Mouse (Mus musculus) cerebellum, postnatal 36 days (tissue): ENCODE data around the gene Lpar3.

Experiments
- DNase-seq, 2 experiments: peaks; one replicate each; pipeline ENCODE4 v3.0.0; 2021 to 2022; ENCODE audit warnings: mixed read lengths in 2 of 2

Gene Lpar3

DNA sequence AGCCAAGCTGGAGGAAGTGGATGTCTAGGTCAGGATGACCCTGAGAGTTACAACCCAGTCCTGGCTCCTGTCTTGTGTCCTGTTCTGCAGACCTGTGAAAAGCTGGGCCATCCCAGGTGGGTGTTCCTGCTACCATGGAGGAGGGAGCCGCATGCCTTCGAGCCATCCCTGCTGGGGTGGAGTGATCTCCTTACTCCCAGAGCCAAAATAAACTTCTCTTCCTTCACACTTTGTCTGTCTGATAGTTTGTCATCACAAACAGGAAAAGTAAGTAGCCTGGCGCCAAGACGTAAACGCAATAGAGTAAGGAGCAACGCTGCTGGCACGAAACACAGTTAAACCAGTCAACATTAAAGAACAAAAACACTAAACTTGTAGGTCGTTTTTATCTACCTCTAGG, 95.5 kb downstream of the Lpar3 start:
- no peak for DNase-seq

DNA sequence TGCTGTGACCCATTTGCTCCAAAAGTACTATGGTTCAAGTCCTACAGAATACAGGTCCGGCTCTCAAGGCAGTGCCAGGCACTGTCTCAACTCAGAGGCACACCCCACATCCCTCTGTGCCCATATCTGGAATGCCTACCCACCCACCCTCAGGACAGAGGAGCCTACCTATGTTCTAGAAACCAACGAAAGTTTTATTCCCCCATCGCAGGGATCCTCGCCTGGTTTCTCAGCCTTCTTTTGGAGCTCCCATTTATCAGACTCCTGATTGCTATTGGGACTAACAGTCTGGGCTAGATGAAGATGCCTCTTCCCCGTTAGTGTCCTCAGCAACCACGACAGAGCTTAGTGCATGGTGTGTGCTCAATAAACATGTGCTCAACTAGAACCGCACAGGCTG, 96.6 kb downstream of the Lpar3 start:
- DNase-seq, result no peak

DNA sequence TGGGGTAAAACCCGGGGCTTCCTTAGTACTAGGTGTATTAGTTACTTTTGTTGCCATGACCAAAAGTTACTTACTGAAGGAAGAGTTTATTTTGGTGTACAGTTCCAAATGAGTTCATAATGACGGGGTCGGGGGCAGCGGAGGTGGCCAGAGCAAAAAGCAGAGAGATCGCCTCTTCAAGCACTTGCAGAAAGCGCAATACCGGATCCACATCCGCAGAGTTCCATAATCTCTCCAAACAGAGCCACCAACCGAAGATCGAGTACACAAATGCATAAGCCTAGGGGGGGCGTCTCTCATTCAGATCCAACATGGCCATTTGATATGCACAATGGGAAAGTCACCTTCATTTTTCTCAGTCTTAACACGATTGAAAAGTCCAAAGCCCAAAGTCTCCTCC, 97.1 kb downstream of the Lpar3 start:
- DNase-seq, result no peak

DNA sequence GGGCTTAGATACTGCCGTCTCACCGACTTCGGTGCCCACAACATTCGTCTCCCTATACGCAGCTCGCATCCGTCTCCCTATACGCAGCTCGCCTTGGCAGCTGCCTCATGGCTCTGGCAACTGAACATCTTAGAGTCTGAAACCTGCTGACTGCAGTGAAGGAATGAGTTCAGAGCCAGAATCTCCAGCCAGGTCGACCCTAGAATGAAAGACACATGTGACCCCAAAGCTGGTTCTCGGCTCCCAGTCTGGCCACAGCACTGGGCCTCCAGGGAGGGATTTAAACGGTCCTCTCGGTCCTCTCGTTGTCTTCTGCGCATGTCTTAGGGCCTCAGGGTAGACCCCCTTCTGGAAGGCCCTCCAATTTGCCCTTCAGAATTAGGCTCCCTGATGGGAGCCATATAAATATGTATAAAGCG, 97.8 kb downstream of the Lpar3 start:
- no peak for DNase-seq

DNA sequence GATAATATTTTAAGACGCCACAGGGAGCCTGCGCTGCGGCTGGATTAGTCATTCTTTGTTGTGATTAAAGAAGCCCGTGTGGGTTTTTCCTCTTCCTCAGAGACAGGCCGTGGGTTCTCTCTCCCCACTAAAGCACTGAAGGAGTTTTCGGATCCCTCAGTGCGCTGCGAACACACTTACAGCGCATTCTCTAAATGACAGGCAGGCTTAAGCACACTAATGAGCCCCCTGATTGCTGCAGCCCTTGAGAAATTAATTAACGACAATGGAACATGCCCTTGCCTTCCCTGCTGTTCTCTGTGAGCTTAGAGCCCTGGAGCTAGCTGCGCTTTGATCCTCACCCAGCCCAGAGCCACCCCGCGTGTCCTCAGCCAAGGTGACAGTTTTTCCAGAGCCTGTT, 98.2 kb downstream of the Lpar3 start:
- DNase-seq, result no peak

DNA sequence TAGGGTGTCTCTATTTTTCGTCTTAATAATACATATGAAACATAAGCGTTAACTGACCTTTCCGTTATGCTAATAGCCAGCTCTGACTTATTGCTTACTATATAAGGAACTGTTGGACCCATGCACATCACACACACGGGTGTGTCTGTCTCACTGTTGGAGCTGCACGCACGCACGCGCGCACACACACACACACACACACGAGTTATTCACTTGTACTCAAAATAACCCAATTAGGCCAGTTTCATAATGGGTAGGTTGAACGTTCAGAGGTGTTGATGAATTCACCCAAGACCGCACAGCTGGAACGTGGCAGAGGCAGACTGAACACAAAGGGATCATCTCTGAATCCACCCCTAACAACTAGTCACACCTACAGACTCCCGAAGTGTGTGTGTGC, 98.7 kb downstream of the Lpar3 start:
- no peak for DNase-seq

DNA sequence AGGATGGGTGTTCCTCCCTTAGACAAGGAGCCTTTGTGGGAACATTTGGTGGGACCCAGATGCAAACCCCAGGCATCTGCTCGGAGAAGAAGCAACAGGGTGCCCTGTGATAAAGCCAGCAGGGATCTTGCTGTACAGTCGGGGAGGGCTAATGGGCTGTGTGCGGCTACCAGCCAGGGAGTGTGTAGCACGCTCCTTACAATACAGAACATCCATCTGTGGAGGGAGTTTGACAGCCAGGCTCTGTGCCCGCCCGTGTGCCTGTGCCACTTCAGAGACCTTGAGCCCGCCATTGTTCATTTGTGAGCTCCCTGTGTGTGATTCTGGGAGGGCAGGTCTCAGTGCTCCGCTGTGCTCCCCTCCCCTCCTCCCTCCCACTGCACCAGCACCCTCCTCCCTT, 104.2 kb downstream of the Lpar3 start:
- DNase-seq, result no peak

DNA sequence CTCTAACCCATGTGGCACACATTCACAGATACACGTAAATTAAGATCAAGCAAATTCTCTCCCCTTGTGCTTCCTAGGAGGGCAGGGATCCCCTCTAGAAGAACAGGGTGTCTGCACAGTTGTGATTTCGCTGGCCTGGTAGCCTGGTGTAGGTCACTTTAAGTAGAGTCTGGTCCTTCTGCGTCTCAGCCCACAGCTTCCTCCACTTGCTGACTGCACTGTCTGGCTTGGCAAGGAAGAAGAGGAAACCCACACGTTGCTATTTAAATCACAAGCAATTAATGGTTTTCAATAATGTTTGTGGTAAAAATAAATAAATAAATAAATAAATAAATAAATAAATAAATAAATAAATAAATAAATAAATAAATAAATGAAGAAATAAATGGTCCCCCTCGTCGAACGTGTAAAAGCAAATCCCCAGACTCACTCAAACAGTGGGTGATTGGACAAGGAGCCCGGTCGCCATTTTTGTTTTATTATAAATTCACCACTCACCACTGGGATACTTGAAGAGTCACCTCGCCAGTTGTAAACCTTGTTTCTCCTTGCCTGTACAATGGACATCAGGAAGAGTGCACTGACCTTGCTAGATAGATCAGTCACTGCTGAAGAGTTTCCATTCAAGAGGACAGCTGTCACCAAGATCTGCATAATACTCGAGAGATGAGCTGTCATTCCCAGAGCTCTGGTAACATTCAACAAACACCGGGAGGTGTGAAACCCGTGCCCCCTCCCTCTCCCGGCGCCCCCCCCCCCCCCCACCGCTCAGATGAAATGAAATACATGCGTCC, 106.2 kb downstream of the Lpar3 start:
- DNase-seq, result no peak

DNA sequence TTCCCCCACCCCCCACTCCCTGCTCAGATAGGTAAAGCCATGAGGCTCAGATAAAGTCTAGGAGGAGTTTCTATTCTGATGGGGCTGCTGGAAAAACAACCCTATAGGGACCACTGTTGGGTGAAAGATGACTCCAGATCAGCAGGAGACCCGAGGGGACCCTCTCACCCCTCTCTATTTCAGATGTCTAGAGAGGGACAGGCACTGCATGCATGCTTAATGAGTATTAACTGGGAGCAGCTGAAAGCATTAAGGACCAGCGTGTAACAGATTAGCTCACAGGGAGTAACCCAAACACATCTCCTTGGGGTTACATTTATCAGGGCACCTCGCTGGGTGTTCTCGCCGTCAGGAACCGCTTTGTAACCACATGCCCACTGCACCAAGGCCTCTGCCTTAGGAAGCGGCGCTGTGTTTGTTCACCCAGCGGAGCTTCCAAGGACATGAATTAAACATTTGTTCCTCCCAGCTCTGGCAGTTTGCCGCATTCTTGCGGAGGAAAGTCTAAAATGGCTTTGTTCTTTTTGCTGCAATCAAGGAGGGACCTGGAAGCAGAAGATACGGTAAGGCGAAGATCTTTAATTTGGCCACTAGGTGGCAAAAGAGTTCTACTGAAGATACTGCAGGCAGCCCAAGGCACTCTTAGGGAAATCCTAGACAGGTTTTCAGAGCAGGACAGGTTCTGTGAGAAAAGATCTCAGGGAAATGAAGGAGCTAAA, 106.9 kb downstream of the Lpar3 start:
- peak; percentile 41 to 65 for DNase-seq

DNA sequence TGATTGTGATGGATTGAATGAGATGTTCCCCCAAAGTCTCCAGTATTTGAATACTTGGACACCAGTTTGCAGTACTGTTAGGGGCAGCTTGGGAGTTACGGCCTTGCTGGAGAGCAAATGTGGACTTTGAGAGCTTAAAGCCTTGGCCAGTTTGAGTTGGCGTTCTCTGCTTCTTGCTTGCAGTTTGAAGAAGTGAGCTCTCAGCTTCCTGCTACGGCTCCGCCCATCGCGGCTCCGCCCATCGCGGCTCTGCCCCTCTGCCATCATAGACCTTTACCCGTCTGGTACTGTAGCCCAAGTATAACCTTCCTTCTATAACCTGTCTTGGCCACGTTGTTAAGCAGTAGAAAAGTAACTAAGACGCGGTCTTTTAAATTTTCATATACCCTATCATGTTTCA, 108.0 kb downstream of the Lpar3 start:
- no peak for DNase-seq

DNA sequence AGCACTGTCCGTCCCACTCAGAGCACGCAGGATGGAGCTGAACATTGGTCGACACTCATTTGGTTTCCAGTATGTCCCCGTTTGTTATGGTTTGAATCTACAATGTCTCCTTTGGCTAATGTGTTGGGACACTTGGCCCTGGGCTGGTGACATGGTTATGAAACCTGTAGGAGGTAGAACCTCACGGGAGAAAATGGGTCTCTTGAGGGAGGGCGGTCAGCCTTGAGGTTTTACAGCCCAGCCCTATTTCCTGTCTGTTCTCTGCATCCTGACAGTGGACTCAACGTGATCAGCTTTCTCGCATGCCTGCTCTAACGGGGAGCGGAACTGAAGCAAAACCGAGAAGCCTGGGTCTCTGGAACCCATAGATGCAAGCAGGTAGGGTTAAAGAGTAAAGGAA, 111.1 kb downstream of the Lpar3 start:
- no peak for DNase-seq

DNA sequence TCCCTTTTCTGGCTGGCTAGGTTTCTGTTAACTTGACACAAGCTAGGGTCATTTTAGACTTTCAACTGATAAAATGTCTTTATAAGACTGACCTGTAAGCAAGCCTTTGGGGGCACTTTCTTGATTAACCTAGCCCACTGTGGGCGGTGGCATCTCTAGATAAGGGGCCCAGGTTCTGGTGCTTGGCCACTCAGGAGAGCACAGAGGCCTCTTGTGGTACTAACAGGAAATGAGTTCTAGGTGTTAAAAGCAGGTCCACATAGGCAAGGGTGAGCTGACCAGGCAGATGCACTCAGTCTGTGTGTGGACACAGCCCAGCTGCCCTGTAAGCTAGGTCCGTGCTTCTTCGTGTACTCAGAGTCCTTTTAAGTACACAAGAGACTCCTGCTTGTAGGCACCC, 112.5 kb downstream of the Lpar3 start:
- no peak for DNase-seq

DNA sequence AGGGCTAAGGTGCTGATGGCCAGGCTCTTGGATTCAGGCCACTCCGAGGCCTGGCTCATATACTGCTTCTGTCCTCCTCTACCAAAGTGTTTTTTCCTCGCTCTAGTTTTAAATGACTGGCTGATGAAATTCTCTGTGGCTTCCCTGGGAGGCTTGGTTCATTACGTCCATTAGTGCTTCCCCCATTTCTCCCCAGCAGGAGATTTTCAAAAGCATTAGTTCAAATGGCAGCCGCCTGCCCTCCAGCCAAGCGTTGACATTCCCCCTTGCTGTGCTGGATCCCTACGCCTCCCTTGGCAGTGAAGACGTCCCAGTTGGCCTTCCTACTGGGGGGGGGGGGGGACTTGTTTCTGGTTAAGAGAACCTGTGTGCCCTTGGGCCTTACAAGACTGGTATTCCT, 113.3 kb downstream of the Lpar3 start:
- no peak for DNase-seq
